Mouse (Mus musculus) hindbrain, embryonic 14.5 days (tissue): Measurements from ENCODE around the gene Polr3f. TPM values are rescaled to one million over a fixed set of nuclear protein-coding genes. Genes with fewer than 3 reads are reported as not detected.

Source experiments
- ATAC-seq: fragments of 200-750 bp; cut with Nextera tagmentation; 2 replicates; pipeline ENCODE4 v1.8.0; 2017; ENCODE audit warnings: moderate number of reproducible peaks, mild to moderate bottlenecking, moderate TSS enrichment, moderate library complexity; ENCODE audit not compliant: low FRiP score
- DNase-seq: peaks from one replicate; pipeline ENCODE4 v3.0.0-alpha.2; 2015; ENCODE audit warnings: low spot score
- H3K27ac ChIP-seq: fragments of 300-500 bp; sonication (generic); 2 replicates; pipeline ENCODE4 v1.5.1; 2014; ENCODE audit warnings: mild to moderate bottlenecking, moderate library complexity
- H3K27me3 ChIP-seq: fragments of 300-500 bp; sonication (generic); 2 replicates; pipeline ENCODE4 v1.6.1; 2014; ENCODE audit warnings: mild to moderate bottlenecking, low read length, mixed read lengths; ENCODE audit not compliant: control insufficient read depth, insufficient read depth
- H3K36me3 ChIP-seq: fragments of 300-500 bp; sonication (generic); replicated peaks from 2 replicates; pipeline ENCODE4 v1.6.1; 2014; ENCODE audit not compliant: control insufficient read depth, insufficient read depth
- H3K4me1 ChIP-seq: fragments of 300-500 bp; sonication (generic); replicated peaks from 2 replicates; pipeline ENCODE4 v1.6.1; 2014; ENCODE audit warnings: antibody characterized with exemption, low read length, mixed read lengths; ENCODE audit not compliant: control insufficient read depth, insufficient read depth
- H3K4me2 ChIP-seq: fragments of 300-500 bp; sonication (generic); replicated peaks from 2 replicates; pipeline ENCODE4 v1.6.1; 2014; ENCODE audit warnings: mild to moderate bottlenecking, moderate library complexity
- H3K4me3 ChIP-seq: fragments of 300-500 bp; sonication (generic); replicated peaks from 2 replicates; pipeline ENCODE4 v1.5.1; 2014; ENCODE audit warnings: mild to moderate bottlenecking, low read length
- H3K9ac ChIP-seq: fragments of 300-500 bp; sonication (generic); 2 replicates; pipeline ENCODE4 v1.6.1; 2014
- H3K9me3 ChIP-seq: fragments of 300-500 bp; sonication (generic); 2 replicates; pipeline ENCODE4 v1.6.1; 2016; ENCODE audit warnings: low read length; ENCODE audit not compliant: control insufficient read depth
- WGBS: fragments of 180-500 bp; shearing (Covaris S2); extraction: QIAGEN DNeasy Blood & Tissue Kit; methylation state at CpG from one replicate; pipeline ENCODE4 v1.1.7; 2014; 5-methylcytosine and 5-hydroxymethylcytosine counted together
- polyA plus RNA-seq: library from polyadenylated mRNA; unstranded; fragments of >200 nt; fragmentation: Nextera tagmentation; extraction: Ambion mirVana; gene quantifications from 2 replicates; pipeline ENCODE4 v1.2.1, GENCODE M21; 2014

Gene Polr3f
- polyA plus RNA-seq, 1 experiment from 2014 or later, result 26.4 TPM

GRCm38 (mm10) chr2:144553905-144554304 lies 26.4 kb downstream of the Polr3f start:
- H3K9me3 ChIP-seq, result no peaks in the 10 kb centered on the region
- no peak overlapping the region for H3K4me2 ChIP-seq
- DNase-seq (no peak), ATAC-seq (no peak)
- H3K36me3 ChIP-seq, result no peaks in the 10 kb centered on the region
- no peaks in the 10 kb centered on the region for H3K27me3 ChIP-seq
- WGBS, result 89% methylated on average over 3 of the region's 3 CpGs
- H3K9ac ChIP-seq, result no peak overlapping the region
- H3K27ac ChIP-seq, result no peak overlapping the region
- no peak overlapping the region for H3K4me3 ChIP-seq
- peaks cover 20% of the 10 kb centered on the region for H3K4me1 ChIP-seq

GRCm38 (mm10) chr2:144555286-144555819 lies 27.8 kb downstream of the Polr3f start:
- Histone ChIP-seq H3K27me3 (no peaks in the 10 kb centered on the region), H3K9me3 (no peaks in the 10 kb centered on the region), H3K36me3 (peaks cover 13% of the 10 kb centered on the region; the same call in 1 of the 2 replicates), H3K4me2 (peak overlapping the region; percentile 67), H3K9ac (peak overlapping the region; percentile 59), H3K4me1 (peaks cover 15% of the 10 kb centered on the region), H3K27ac (peak overlapping the region; percentile 79), H3K4me3 (peak overlapping the region; percentile 71)
- WGBS, result 3% methylated on average over 14 of the region's 14 CpGs
- no peak for DNase-seq
- no peak for ATAC-seq

- under 1% methylated on average over 44 of the region's 44 CpGs for WGBS
Observed at GRCm38 (mm10) chr2:144555820-144556552, 28.5 kb downstream of the Polr3f start, which contains the start of gene Sec23b. Gene Sec23b (plus strand): TSS chr2:144556229.

GRCm38 (mm10) chr2:144588723-144589122 lies 61.2 kb downstream of the Polr3f start:
- Histone ChIP-seq H3K36me3 (peaks cover 63% of the 10 kb centered on the region), H3K27ac (no peak overlapping the region), H3K27me3 (no peaks in the 10 kb centered on the region), H3K4me2 (no peak overlapping the region), H3K4me3 (no peak overlapping the region), H3K9ac (no peak overlapping the region), H3K9me3 (no peaks in the 10 kb centered on the region), H3K4me1 (0 out of 2 replicates have a peak, but pooled peaks cover 2% of the 10 kb centered on the region)
- WGBS, result 86% methylated on average over 4 of the region's 4 CpGs
- ATAC-seq (no peak), DNase-seq (no peak)

More at GRCm38 (mm10) chr2:144555820-144556552, 28.5 kb downstream of the Polr3f start, which contains the start of gene Sec23b:
- Histone ChIP-seq H3K9me3 (no peaks in the 10 kb centered on the region), H3K27ac (peak within 1 kb of the TSS; percentile 79), H3K9ac (peak within 1 kb of the TSS; percentile 74), H3K4me3 (peak within 1 kb of the TSS; percentile 71), H3K27me3 (no peaks in the 10 kb centered on the region), H3K4me1 (peaks cover 15% of the 10 kb centered on the region), H3K4me2 (peak within 1 kb of the TSS; percentile 67), H3K36me3 (peaks cover 14% of the 10 kb centered on the region; the same call in 1 of the 2 replicates)
- ATAC-seq, result peak; percentile 98
- DNase-seq, result peak; percentile 97

Other genes starting within 250 kb of the Polr3f start
- not detected in 2 replicates for gene Ovol2, start 195.6 kb upstream of the Polr3f start, polyA plus RNA-seq
- gene Kat14, start 158.7 kb upstream of the Polr3f start, polyA plus RNA-seq, result 22.4 and 23.3 TPM in 2 replicates
- gene Pet117, start 158.7 kb upstream of the Polr3f start, polyA plus RNA-seq, result 0.53 and 3.0 TPM in 2 replicates
- 19.5 and 23.7 TPM in 2 replicates for gene Dzank1, start 304 bp upstream of the Polr3f start, polyA plus RNA-seq
- 55.1 and 58.6 TPM in 2 replicates for gene Rbbp9, start 23.2 kb downstream of the Polr3f start, polyA plus RNA-seq
- gene Sec23b, start 28.5 kb downstream of the Polr3f start, polyA plus RNA-seq, result 64.3 and 69.5 TPM in 2 replicates
- 57.4 and 77.1 TPM in 2 replicates for gene Smim26, start 66.3 kb downstream of the Polr3f start, polyA plus RNA-seq
- 120 and 128 TPM in 2 replicates for gene Dtd1, start 72.2 kb downstream of the Polr3f start, polyA plus RNA-seq